Mouse (Mus musculus) left cerebral cortex, adult 9 months (tissue): ENCODE results near the gene Dhx32.

Source experiments
- DNase-seq, 2 experiments: peaks; one replicate each; pipeline ENCODE4 v3.0.0; 2022; ENCODE audit warnings: low spot score in 2 of 2

Dhx32 gene

DNA sequence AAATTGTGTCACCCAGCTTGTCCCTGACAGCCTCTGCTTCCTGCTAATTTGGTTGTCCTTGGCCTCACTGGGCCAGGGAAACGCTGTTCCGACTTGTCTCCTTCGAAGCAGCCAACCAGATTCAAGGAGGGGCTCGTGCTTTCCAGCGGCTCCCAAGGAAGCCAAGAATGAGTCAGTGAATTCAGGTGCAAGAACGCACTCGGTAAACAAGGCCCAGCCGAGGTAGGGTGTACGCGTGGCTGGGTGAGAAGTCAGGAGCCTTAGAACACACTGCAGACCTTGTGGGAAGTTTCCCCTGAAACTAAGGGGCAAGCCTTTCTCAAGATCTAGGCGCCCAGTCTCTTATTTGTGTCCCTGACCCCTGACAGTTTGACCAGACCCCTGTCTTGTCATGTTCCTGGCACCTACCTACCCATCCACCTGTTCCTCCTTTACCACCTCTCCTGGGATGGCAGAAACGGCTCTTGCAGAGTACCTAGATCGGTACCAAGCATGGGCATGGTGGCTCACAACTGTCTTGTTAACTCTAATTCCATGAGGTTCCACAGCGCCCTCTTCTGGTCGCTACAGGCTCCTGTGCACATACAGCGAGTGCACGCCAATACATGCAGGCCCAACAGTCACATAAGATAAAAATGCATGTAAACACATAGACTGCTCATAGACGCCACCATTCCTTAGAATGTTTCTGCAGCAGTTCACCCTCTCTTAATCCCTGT is at the start of gene Dhx32:
Dhx32 (minus strand) TSS at position 10 of the 719 bp plus-strand sequence.
- peak in 1 of 2 experiments; percentile 69 for DNase-seq

DNA sequence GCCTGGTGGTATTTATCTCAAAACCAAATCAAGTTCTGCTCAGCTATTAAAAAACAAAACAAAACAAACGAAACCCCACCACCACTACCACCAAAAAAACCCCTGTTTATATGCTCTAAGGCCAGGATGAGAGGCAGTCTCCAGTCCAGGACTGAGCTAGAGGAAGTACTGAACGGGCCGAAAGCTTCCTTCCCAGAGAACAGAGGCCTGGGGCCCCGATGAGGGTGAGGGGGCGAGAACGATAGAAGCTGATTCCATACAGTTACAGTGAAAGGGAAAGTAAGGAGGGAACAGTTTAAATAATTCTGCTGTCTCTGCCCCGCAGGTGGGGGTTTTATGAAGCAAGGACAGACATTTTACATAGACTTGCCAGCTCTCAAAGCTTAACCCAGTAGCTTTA is 47.1 kb upstream of the Dhx32 start:
- DNase-seq: no peak

DNA sequence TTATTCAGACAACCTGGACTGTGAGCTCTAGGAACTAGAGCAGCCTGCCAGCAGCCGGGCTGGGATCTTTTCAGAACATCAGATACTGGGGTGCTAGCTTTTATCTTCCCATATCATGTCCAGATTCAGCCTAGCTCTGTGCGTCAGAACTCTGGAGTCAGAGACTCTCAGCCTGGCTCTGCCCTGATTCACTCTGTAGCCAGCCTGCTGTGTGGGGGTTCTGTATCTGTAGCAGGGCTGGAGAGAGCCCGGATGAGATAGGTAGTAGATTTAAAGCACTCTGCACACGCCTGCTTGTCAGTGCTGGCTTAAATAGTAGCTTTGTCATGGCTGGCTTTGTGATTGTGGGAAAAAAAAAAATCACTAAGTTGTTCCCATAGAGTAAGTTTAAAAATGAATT is 46.0 kb upstream of the Dhx32 start:
- DNase-seq: no peak

DNA sequence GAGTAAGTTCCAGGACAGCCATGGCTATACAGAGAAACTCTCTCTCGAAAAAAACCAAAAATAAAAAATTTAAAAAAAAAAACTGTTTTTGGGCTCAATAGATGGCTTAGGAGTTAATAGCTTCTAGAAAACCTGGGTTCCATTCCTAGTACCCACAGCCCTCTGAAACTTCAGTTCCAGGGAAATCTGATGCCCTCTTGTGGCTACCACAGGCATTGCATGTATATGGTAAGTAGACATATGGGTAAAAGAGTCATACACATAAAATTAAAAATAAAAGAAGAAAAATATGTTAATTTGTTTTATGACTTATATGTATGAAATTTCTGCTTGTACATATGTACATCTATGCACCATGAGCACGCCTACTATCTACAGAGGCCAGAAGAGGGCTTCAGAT is 42.1 kb upstream of the Dhx32 start:
- DNase-seq: no peak

DNA sequence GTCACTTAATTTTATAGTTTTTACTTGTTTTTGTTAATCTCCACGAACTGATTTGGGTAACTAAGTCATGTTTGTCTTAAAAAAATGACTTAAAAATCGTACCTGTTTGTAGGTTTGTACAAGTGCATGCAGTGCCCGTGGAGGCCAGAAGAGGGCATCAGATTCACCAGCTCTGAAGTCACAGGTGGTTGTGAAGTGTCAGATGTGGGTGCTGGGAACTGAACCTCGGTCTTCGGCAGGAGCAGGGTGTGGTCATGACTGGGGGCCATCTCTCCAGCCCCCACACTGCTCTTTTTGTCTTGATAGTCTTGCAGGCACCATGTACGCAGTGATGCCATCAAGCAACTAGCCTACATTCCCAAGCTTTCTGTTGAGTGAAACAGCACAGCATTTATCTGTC is 41.2 kb upstream of the Dhx32 start:
- DNase-seq: no peak

DNA sequence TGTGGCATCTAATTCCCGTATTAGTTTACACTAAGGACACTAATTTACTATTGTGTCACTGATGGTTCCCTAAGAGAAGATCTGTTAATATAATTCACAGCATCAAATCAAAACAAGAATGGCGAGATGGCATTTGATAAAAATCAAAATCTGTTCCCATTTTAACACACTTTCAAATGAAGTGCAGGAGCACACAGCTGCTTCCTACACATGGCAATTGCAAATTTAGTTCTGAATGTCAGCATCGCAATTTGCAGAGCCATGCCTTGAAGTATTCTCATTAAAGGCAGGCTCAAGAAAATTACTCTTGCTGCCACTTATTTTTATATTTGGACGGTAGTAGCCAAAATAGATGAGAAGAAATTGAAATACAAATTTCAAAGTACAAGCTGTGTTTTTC is 30.8 kb upstream of the Dhx32 start:
- peak in 1 of 2 experiments; percentile 5 for DNase-seq

DNA sequence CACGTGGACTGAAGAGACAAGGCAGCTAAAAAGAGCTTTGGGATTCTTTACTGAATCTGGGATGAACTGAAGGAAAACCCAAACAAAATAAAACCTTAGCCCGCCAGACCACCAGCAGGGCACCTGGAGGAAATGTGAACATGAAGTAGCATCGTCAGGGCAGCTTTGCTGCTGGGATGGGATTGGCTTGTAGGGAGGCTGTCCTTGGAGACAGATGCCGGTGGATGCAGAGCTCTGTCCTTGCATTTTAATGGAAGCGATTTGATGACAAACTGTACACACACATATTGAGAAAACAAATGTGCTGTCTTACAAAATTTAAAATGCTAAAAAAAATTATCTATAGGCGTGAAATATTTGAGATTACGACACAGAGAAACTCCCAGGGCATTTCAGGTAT is 30.4 kb upstream of the Dhx32 start:
- DNase-seq: no peak

DNA sequence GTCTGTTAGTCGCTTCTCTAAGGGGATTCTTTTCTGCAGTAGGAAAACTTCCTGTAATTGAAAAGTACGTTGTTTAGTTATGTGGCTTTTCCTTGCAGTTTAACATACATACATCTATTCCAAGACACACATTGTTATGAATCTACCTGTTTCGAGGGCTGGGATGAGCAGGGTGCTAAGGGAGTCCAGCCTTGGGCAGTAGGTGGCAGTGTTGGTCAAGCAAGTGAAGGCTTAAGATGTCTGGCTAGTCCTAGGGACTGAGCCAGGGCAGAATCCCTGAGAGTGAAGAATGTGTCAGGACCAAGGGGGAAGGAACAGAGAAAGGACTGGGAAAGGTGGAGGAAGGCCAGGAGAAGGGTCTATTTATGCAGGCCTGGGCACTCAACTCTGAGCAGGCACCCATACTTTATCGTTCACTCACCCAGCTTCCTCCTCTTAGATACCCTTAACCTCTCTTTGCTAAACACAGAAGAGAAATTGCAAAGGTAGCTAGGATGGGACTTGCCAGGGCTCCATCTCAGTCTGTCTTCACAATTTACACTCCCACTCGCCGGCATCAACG is 23.2 kb upstream of the Dhx32 start:
- peak in 1 of 2 experiments; percentile 78 for DNase-seq

DNA sequence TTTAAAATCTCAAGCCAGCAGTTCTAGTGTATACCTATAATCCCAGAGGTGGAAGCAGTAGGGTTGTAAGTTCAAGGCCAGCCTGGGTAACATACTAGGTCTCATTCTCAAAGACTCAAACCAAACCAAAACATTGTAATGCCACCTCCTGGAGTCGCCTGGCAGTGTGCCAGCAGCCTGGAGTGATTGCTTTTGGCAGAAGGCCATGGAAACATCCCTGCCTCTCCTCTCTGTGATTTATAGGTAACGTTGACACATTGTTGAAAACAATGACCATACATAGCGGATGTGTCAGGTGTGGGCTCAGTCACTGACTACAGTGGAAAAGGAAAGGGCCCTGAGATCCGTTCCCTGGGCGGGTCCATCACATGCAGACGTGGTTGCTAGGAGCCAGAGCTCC is 19.3 kb upstream of the Dhx32 start:
- no peak for DNase-seq

DNA sequence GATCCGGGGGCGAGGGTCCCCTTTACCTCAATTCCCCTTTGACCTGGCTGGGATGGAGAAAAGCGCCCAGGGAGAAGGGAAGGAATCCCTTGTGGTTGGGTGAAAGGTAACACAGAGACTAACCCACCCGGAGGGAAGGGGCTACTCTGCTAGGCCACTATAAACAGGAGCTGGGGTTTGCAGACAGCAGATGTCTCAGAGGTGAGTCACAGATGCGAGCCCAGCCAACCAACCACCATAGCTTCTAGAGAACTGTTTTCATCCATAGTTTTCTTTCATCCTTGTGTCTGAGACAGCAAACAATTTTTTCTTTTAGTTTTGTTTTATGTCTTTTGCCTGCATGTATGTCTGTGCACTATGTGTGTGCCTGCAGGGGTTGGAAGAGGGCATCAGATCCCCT is 17.4 kb upstream of the Dhx32 start:
- no peak for DNase-seq

DNA sequence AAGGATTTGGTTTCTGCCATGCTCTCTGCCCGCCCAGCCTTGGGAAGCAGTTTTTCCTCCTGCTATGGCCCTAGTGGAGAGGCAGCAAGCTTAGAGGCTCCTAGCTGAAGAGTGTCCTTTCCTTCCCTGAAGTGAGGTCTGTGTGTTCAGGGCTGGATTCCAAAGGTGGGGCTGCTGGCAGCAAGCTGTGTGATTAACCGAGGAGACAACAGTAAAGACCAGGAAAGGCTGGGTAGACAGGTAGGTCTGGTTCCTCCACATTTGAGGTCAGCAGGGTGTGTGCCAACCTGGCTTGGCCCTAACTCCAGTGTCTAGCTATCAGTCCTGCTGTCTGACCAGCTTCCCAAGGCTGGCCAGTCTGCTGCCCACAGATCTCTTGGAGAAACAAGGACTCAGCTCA is 12.2 kb upstream of the Dhx32 start:
- DNase-seq: no peak

DNA sequence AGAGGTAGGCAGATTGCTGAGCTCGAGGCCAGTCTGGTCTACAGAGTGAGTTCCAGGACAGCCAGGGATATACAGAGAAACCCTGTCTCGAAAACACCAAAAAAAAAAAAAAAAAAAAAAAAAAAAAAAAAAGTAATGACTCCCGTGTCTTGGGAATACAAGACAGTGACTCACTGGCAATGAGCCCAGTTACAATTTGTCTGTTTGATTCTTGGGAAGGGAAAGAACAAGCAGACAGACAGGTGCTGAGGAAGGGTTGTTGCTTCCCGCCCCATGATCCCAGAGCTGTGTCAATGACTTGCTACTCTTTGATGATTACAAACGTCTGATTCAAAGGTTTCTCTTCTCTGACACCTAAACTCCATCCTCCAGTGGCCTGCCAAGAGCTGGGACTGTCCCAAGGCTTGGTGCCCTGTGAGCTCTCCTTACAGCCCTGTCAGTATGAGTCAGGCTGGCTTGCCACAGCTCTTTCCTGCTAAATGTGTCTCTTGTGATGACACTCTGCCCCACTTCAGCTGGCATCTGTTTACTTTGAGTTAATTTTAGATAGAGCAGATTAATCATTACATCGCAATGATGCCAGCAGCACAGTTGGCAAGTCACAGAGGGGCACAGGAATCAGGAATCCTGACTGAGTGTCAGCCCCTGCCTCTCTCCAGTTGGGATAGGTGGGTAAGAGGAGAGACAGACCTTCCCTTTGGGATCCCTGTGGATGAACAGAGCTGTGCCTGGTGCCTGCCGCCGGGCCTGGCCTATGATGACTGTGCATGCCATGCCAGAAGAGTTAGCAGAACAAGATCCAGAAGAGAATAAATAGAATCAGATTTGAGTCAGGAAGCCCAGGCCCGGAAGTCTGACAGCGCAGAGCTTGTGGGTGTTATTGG is 11.0 kb upstream of the Dhx32 start:
- DNase-seq: peak in 1 of 2 experiments; percentile 37

DNA sequence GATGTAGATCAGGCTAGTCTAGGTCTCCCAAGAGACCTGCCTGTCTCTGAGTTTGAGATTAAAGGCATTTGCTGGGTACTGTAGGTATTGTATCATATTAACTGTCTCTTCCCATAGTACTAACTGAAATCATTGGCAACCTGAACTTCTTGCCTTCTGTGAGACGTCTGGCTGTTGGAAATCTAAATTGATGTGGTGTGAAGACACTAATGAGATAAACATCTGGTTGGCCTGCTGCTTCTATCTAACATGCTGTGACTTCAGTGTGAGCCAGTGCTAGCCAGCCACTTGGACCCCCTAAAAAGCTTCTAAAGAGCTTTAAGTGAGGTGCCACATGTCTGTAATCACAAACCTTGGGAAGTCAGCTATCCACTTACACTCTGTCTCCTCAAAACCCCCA is 10.2 kb upstream of the Dhx32 start:
- DNase-seq: no peak

DNA sequence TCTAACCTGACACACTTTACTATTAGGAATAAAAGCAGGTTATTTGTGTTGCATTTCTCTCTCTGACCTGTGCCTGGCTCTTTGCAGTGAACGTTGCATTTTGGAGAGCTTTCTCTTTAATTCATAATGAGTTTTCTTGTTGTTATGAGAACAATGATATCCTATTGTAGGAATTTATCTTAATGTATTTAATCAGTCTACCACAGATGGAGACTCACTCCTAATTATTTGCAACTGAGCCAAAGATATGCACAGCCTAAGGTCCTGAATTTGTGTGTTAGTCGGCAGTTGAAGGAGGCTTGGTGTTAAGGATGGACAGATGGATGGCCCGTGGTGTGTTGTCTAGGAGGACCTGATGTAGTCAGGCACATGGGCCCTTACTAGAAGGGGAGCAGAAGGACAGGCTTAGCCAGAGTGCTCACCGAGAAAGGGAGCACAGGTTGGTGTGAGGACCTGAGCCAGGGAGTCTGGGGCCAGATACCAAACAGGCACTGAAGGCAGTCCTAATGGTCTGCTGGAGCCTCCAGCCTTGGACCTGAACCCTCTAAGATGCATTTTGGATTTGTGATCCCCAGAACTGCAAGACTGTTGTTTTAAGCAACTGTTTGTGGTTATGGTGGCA is 8.2 kb upstream of the Dhx32 start:
- no peak for DNase-seq

DNA sequence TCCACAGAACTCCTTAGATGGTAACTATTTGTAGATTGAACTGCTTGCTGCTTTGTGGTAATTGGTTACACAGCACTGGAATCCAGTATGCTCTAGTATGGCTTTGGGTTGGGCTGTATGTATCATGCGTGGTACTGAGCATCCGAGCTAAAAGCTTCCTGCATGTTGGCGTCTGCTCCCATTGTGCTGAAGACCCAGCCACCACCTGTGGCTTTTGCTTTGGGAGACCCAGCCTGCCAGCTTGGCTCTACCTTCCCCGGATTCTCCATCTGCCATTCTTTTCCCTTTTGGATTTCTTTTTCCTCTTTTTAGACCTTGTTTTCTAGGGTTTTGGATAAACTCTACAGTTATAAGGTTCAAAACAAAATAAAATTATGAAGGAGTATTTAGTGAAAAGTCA is 7.6 kb upstream of the Dhx32 start:
- DNase-seq: no peak

DNA sequence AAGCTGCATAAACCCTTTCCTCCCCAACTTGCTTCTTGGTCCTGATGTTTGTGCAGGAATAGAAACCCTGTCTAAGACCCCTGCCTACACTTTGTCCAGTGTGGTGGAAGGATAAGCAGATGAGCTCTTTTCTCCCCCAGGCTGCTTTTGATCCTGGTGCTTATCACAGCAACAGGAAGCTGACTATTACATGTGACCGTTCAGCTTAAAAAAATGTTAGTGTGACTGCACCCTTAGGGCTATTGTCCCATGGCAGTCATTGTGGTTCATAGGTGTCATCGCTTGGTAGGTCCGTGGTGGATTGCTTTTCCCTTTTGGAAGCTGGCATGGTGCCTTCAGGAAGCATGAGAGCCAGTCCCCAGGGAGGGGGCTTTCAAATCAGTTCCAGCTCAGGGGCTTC is 5.6 kb upstream of the Dhx32 start:
- DNase-seq: no peak

DNA sequence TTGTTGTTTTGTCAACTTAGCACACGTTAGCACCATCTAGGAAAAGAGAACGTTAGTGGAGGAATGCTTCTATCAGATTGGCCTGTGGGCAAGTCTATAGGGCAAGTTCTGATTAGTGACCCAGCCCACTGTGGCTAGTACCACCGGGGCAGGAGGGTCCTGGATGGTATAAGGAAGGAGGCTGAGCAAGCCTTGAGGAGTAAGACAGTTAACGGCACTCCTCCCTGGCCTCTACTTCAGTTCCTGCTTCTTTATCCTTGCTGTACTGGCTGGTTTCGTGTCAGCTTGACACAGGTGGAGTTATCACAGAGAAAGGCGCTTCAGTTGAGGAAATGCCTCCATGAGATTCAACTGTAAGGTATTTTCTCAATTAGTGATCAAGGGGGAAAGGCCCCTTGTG is 5.0 kb upstream of the Dhx32 start:
- no peak for DNase-seq

DNA sequence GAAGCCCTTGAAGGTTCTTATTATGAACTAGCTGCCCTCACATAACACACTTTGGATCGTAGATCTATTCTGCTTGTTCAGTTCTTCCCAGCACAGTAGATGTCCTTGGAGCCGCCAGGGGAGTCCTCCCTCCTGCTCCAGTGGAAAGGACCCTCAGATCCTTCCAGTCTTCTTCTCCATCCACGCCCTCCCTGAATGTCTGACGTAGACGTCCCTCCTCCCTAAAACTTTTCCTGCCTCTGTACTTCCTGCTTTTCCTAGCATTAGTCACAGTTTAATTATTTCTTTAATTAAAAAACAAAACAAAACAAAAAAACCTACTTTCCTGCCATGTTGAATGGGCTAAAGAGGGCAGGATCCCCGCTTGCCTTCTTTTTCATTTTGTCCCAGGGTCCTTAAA is 535 bp downstream of the Dhx32 start:
- no peak for DNase-seq

DNA sequence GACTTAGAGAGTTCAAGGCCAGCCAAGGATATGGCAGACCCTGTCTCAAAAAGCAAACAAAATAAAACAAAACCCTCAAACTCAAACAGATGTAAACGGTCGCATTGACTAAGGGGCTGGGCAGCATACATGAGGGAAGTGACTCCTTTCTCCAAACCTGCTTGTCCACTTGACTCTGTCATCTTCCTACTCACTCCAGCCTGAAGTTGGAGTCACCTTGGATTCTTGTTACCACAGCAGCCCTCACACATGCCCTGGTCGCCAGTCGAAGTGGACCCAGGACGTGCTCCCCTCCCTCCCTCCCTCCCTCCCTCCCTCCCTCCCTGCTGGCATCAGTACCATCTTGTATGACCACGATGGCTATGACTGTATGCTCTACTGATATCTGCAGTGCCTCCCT is 943 bp downstream of the Dhx32 start:
- DNase-seq: no peak

DNA sequence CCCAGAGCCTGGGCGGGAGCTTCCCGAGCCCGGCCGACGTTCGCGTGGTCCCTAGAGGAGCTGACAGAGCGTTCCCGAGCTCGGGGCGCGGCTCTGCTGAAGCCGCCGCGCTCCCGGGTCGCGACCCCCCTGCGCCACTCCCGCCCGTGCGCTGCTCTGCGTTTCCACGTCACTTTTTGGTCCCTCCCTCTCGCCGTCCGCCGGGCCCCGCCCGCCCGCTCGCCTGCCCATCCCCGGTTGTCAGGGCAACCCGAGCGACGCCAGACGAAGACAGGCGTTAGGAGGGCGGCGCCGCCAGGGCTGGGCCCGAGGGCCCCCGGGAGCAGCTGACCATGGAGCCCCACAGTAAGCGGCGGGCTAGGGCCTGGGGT is 5.9 kb downstream of the Dhx32 start, which contains the start of gene Fank1:
Fank1 (plus strand) TSS at position 236 of the 371 bp plus-strand sequence.
- DNase-seq: peak in 1 of 2 experiments; percentile 75

DNA sequence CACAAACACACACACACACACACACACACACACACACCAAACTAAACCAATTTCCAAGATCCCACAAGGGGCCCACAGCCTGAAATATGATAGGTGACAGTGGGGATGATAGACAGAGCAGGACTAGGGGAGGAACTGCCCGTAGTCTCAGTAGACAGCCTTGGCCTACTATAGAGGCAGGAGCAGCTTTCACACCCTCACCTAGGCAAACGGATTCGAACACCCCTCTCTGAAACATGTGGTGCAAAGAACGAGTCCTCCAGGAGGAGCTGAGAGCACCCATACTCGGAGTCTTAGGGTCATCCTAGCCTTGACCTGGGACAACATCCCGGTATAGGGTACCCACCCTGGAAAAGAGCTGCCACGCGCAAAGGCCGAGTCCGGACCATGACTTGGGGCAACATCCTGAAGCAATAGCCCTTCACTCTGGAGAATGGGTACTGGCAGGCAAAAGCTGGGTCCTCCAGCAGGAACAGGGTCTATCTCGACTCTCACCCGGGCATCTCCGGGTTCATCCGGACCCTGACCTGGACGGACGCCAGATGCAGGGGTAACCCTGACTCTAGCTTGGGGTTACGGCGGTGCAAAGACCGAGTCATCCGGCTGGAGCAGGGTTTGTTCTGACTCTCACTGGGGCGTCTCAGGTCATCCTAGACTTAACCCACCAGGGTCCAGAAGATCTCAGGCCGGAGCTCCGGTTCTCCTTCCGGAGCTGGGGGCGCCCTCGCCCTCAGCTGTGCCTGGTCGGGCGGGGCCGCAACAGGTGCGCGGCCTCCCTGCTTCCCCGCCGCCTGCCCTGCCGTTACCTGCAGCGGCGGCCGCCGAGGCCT is 6.5 kb downstream of the Dhx32 start:
- no peak for DNase-seq
